Mouse (Mus musculus): Measurements from ENCODE around the gene Ntan1. TPM values are rescaled to one million over a fixed set of nuclear protein-coding genes. Genes with fewer than 3 reads are reported as not detected.
"Not testable (repeated sequence)": the region's sequence is repeated elsewhere in the genome, so short reads cannot be mapped to it uniquely, and the experiment has no call there.

The Ntan1 gene
- polyA plus RNA-seq, 1 experiment from 2014 or later = 216 TPM

GRCm38 (mm10) chr16:13793441-13793840 is 25.2 kb upstream of the Ntan1 start:
- H3K27ac ChIP-seq (ENCODE audit: low read length); H3K4me1 ChIP-seq (ENCODE audit: control insufficient read depth, insufficient read depth, low read length); ATAC-seq (ENCODE audit: insufficient number of reproducible peaks, insufficient read depth, low FRiP score, low read depth); H3K9ac ChIP-seq (replicated peaks; ENCODE audit: low read depth, low read length); H3K27me3 ChIP-seq (ENCODE audit: control insufficient read depth, insufficient read depth, low read length); H3K4me3 ChIP-seq (ENCODE audit: low read depth, low read length); H3K4me2 ChIP-seq (replicated peaks; ENCODE audit: low read depth, low read length); H3K9me3 ChIP-seq (ENCODE audit: control insufficient read depth, low read depth, low read length): not testable (repeated sequence)
- 91% methylated on average over 2 of the region's 2 CpGs for WGBS
- H3K36me3 ChIP-seq (ENCODE audit: control insufficient read depth, insufficient read depth, low read length) = peaks cover 78% of the 10 kb centered on the region

- Histone ChIP-seq H3K4me1 (ENCODE audit: control insufficient read depth, insufficient read depth, low read length) (no peaks in the 10 kb centered on the region), H3K9ac (replicated peaks; ENCODE audit: low read depth, low read length) (no peak overlapping the region), H3K27me3 (ENCODE audit: control insufficient read depth, insufficient read depth, low read length) (no peaks in the 10 kb centered on the region), H3K27ac (ENCODE audit: low read length) (no peak overlapping the region), H3K4me2 (replicated peaks; ENCODE audit: low read depth, low read length) (no peak overlapping the region), H3K4me3 (ENCODE audit: low read depth, low read length) (no peak overlapping the region), H3K9me3 (ENCODE audit: control insufficient read depth, low read depth, low read length) (no peaks in the 10 kb centered on the region), H3K36me3 (ENCODE audit: control insufficient read depth, insufficient read depth, low read length) (peaks cover 80% of the 10 kb centered on the region)
- ATAC-seq (ENCODE audit: insufficient number of reproducible peaks, insufficient read depth, low FRiP score, low read depth) = no peak
- WGBS = 89% methylated on average over 5 of the region's 5 CpGs
Measured at GRCm38 (mm10) chr16:13796746-13797175, 21.9 kb upstream of the Ntan1 start.

GRCm38 (mm10) chr16:13801231-13801630 is 17.4 kb upstream of the Ntan1 start:
- Histone ChIP-seq H3K9ac (replicated peaks; ENCODE audit: low read depth, low read length) (no peak overlapping the region), H3K4me1 (ENCODE audit: control insufficient read depth, insufficient read depth, low read length) (no peaks in the 10 kb centered on the region), H3K27me3 (ENCODE audit: control insufficient read depth, insufficient read depth, low read length) (no peaks in the 10 kb centered on the region), H3K27ac (ENCODE audit: low read length) (no peak overlapping the region), H3K4me3 (ENCODE audit: low read depth, low read length) (no peak overlapping the region), H3K36me3 (ENCODE audit: control insufficient read depth, insufficient read depth, low read length) (peaks cover 73% of the 10 kb centered on the region), H3K9me3 (ENCODE audit: control insufficient read depth, low read depth, low read length) (no peaks in the 10 kb centered on the region), H3K4me2 (replicated peaks; ENCODE audit: low read depth, low read length) (no peak overlapping the region)
- ATAC-seq (ENCODE audit: insufficient number of reproducible peaks, insufficient read depth, low FRiP score, low read depth) = no peak
- 94% methylated on average over 4 of the region's 4 CpGs for WGBS

GRCm38 (mm10) chr16:13804666-13805065 is 14.0 kb upstream of the Ntan1 start:
- ATAC-seq (ENCODE audit: insufficient number of reproducible peaks, insufficient read depth, low FRiP score, low read depth) = no peak
- WGBS = 86% methylated on average over 5 of the region's 5 CpGs

GRCm38 (mm10) chr16:13807616-13808015 is 11.0 kb upstream of the Ntan1 start:
- no peak overlapping the region for H3K27ac ChIP-seq (ENCODE audit: low read length)
- peaks cover 76% of the 10 kb centered on the region for H3K36me3 ChIP-seq (ENCODE audit: control insufficient read depth, insufficient read depth, low read length)
- no peak overlapping the region for H3K9ac ChIP-seq (replicated peaks; ENCODE audit: low read depth, low read length)
- no peaks in the 10 kb centered on the region for H3K27me3 ChIP-seq (ENCODE audit: control insufficient read depth, insufficient read depth, low read length)
- no peak overlapping the region for H3K4me2 ChIP-seq (replicated peaks; ENCODE audit: low read depth, low read length)
- no peaks in the 10 kb centered on the region for H3K4me1 ChIP-seq (ENCODE audit: control insufficient read depth, insufficient read depth, low read length)
- H3K9me3 ChIP-seq (ENCODE audit: control insufficient read depth, low read depth, low read length) = no peaks in the 10 kb centered on the region
- no peak overlapping the region for H3K4me3 ChIP-seq (ENCODE audit: low read depth, low read length)
- no peak for ATAC-seq (ENCODE audit: insufficient number of reproducible peaks, insufficient read depth, low FRiP score, low read depth)
- WGBS = 90% methylated on average over 4 of the region's 4 CpGs

More at GRCm38 (mm10) chr16:13804666-13805065, 14.0 kb upstream of the Ntan1 start:
- H3K4me1 ChIP-seq (ENCODE audit: control insufficient read depth, insufficient read depth, low read length) = no peaks in the 10 kb centered on the region
- peaks cover 78% of the 10 kb centered on the region for H3K36me3 ChIP-seq (ENCODE audit: control insufficient read depth, insufficient read depth, low read length)
- no peak overlapping the region for H3K4me3 ChIP-seq (ENCODE audit: low read depth, low read length)
- H3K27me3 ChIP-seq (ENCODE audit: control insufficient read depth, insufficient read depth, low read length) = no peaks in the 10 kb centered on the region
- H3K9ac ChIP-seq (replicated peaks; ENCODE audit: low read depth, low read length) = no peak overlapping the region
- no peak overlapping the region for H3K27ac ChIP-seq (ENCODE audit: low read length)
- H3K9me3 ChIP-seq (ENCODE audit: control insufficient read depth, low read depth, low read length) = no peaks in the 10 kb centered on the region
- H3K4me2 ChIP-seq (replicated peaks; ENCODE audit: low read depth, low read length) = no peak overlapping the region

- no peaks in the 10 kb centered on the region for H3K27me3 ChIP-seq (ENCODE audit: control insufficient read depth, insufficient read depth, low read length)
- H3K4me2 ChIP-seq (replicated peaks; ENCODE audit: low read depth, low read length) = no peak overlapping the region
- ATAC-seq (ENCODE audit: insufficient number of reproducible peaks, insufficient read depth, low FRiP score, low read depth) = peak; percentile 42; the same call in 1 of the 2 replicates
- H3K9ac ChIP-seq (replicated peaks; ENCODE audit: low read depth, low read length) = no peak overlapping the region
- 83% methylated on average over 7 of the region's 7 CpGs for WGBS
- H3K9me3 ChIP-seq (ENCODE audit: control insufficient read depth, low read depth, low read length) = no peaks in the 10 kb centered on the region
- H3K4me3 ChIP-seq (ENCODE audit: low read depth, low read length) = no peak overlapping the region
- H3K36me3 ChIP-seq (ENCODE audit: control insufficient read depth, insufficient read depth, low read length) = peaks cover 78% of the 10 kb centered on the region
- H3K4me1 ChIP-seq (ENCODE audit: control insufficient read depth, insufficient read depth, low read length) = no peaks in the 10 kb centered on the region
- no peak overlapping the region for H3K27ac ChIP-seq (ENCODE audit: low read length)
Measured at GRCm38 (mm10) chr16:13808410-13808809, 10.2 kb upstream of the Ntan1 start.

- no peaks in the 10 kb centered on the region for H3K27me3 ChIP-seq (ENCODE audit: control insufficient read depth, insufficient read depth, low read length)
- 89% methylated on average over 6 of the region's 6 CpGs for WGBS
- no peak for ATAC-seq (ENCODE audit: insufficient number of reproducible peaks, insufficient read depth, low FRiP score, low read depth)
Measured at GRCm38 (mm10) chr16:13812152-13812551, 6.5 kb upstream of the Ntan1 start.

GRCm38 (mm10) chr16:13813200-13813599 is 5.4 kb upstream of the Ntan1 start:
- H3K9ac ChIP-seq (replicated peaks; ENCODE audit: low read depth, low read length) = no peak overlapping the region
- no peaks in the 10 kb centered on the region for H3K27me3 ChIP-seq (ENCODE audit: control insufficient read depth, insufficient read depth, low read length)
- no peak overlapping the region for H3K4me3 ChIP-seq (ENCODE audit: low read depth, low read length)
- no peaks in the 10 kb centered on the region for H3K9me3 ChIP-seq (ENCODE audit: control insufficient read depth, low read depth, low read length)
- peaks cover 52% of the 10 kb centered on the region for H3K36me3 ChIP-seq (ENCODE audit: control insufficient read depth, insufficient read depth, low read length)
- H3K4me1 ChIP-seq (ENCODE audit: control insufficient read depth, insufficient read depth, low read length) = no peaks in the 10 kb centered on the region
- no peak overlapping the region for H3K4me2 ChIP-seq (replicated peaks; ENCODE audit: low read depth, low read length)
- WGBS = 93% methylated on average over 3 of the region's 3 CpGs
- ATAC-seq (ENCODE audit: insufficient number of reproducible peaks, insufficient read depth, low FRiP score, low read depth) = no peak
- no peak overlapping the region for H3K27ac ChIP-seq (ENCODE audit: low read length)

More at GRCm38 (mm10) chr16:13812152-13812551, 6.5 kb upstream of the Ntan1 start:
- Histone ChIP-seq H3K4me3 (ENCODE audit: low read depth, low read length) (no peak overlapping the region), H3K9me3 (ENCODE audit: control insufficient read depth, low read depth, low read length) (no peaks in the 10 kb centered on the region), H3K27ac (ENCODE audit: low read length) (no peak overlapping the region), H3K4me1 (ENCODE audit: control insufficient read depth, insufficient read depth, low read length) (no peaks in the 10 kb centered on the region), H3K4me2 (replicated peaks; ENCODE audit: low read depth, low read length) (no peak overlapping the region), H3K36me3 (ENCODE audit: control insufficient read depth, insufficient read depth, low read length) (peaks cover 60% of the 10 kb centered on the region), H3K9ac (replicated peaks; ENCODE audit: low read depth, low read length) (no peak overlapping the region)

- H3K36me3 ChIP-seq (ENCODE audit: control insufficient read depth, insufficient read depth, low read length) = peaks cover 3% of the 10 kb centered on the region; the same call in 1 of the 2 replicates
- peak overlapping the region; percentile 76 for H3K4me3 ChIP-seq (ENCODE audit: low read depth, low read length)
- no peaks in the 10 kb centered on the region for H3K27me3 ChIP-seq (ENCODE audit: control insufficient read depth, insufficient read depth, low read length)
- peak; percentile 56 for ATAC-seq (ENCODE audit: insufficient number of reproducible peaks, insufficient read depth, low FRiP score, low read depth)
- H3K9me3 ChIP-seq (ENCODE audit: control insufficient read depth, low read depth, low read length) = no peaks in the 10 kb centered on the region
- 1% methylated on average over 29 of the region's 36 CpGs for WGBS
- peaks cover 10% of the 10 kb centered on the region for H3K4me1 ChIP-seq (ENCODE audit: control insufficient read depth, insufficient read depth, low read length)
- H3K9ac ChIP-seq (replicated peaks; ENCODE audit: low read depth, low read length) = peak overlapping the region; percentile 73
- peak overlapping the region; percentile 77 for H3K4me2 ChIP-seq (replicated peaks; ENCODE audit: low read depth, low read length)
- peak overlapping the region; percentile 96; the same call in 1 of the 2 replicates for H3K27ac ChIP-seq (ENCODE audit: low read length)
Measured at GRCm38 (mm10) chr16:13819394-13819743, 724 bp downstream of the Ntan1 start.
